Mouse (Mus musculus) kidney, adult 9 months (tissue): ENCODE measurements around the gene Ccl11.

Experiments
- DNase-seq: peaks from one replicate; pipeline ENCODE4 v3.0.0; 2022

Gene Ccl11

DNA sequence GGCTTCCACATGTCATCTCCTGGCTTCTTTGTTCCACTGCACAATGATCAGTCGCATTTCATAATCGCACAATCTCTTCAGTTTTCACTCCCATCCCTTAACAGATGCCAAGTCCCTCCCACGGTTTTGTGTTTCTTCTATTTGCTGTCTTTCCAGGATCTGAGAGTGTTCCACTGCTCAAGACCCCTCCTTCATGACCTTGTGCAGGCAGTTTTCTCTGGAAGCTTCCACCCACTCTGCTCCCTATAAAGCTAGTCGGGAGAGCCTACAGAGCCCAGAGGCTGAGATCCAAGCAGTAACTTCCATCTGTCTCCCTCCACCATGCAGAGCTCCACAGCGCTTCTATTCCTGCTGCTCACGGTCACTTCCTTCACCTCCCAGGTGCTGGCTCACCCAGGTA is at the start of gene Ccl11:
Gene Ccl11, plus strand, starts transcription at position 178 of the 400 bp plus-strand sequence.
- DNase-seq, result no peak

DNA sequence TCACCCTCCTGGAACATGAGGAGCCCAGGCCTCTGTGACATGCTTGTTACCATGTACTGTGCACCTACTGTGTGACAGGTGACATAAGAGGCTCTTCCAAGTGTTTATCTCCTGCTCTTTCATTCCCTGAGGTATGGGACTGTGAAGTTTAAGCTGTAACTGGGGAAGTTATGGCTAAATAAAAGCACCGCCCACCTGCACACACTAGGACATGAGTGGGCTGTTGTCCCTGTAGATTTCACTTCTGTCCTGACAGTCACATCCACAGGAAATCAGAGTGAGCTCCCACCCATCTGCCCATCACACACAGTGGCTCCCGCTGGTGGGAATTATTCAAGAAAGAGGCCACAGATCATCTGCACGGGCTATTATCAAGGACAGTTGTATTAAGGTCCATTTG is 47.5 kb upstream of the Ccl11 start:
- no peak for DNase-seq

DNA sequence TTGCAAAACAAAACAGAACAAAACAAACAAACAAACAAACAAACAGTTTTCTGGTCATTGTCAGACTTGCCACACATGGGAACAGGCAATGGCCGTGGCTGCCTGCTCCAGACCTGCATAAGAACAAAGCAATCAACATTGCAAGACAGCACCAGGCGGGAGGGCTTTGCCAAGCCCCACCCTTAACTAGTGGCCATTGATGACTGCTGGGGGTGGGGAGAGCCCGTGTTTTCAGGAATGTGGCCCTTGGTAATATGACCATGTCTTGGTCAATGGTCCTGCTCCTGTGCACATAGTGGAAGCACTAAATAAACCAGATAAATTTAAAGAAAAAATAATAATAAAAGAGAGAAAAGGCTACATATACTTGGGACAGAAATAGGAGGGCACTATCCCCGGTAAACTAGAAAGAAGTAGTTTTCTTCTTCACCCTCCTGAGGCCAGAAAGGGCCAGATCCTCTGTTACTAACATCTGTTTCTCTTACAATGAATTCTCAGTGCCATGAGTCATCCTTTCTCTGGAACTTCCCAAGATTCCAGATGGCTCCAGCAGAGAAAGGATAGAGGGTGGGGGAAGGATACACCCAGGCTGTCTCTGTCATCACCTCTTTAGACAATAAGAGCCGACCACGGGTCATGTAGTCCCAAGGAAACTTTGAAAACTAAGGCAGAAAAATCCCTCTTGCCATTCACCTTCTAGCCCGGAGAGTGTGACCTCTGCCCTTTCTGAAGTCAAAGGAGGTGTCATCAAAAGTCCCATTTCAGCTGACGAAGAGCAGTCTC is 46.0 kb upstream of the Ccl11 start:
- DNase-seq, result no peak

GRCm38 (mm10) chr11:82013756-82014155 is 43.9 kb upstream of the Ccl11 start:
- DNase-seq, result no peak

GRCm38 (mm10) chr11:82015066-82015465 is 42.6 kb upstream of the Ccl11 start:
- DNase-seq, result no peak

DNA sequence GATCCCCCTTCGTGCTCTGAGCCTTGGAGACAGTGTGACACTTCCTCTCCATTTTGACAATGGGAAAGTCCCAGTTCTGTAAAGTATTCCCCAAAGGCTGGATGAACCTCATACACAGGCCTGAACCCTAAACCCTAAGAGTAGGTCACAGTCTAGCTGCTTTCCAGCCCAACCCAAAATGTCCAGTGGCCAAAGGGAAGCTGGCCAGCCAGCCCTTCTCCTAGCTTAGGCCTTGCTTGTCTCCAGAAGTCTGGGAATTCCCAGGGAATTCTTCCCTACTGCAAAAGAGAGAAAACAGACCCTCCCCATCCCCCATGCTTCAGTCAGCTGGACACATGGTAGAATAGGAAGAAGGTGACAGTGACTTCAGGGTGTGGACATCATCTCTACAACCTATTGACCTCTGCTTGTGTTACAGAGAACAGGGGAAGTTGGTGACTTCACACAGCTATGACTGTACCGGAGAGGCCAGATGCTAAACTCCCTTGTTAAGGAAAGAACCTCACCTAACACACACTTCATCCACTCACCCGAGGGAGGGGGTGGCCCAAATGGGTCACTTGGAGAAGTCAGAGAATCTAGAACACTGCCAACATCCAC is 41.3 kb upstream of the Ccl11 start:
- no peak for DNase-seq

GRCm38 (mm10) chr11:82019389-82019788 is 38.2 kb upstream of the Ccl11 start:
- no peak for DNase-seq

DNA sequence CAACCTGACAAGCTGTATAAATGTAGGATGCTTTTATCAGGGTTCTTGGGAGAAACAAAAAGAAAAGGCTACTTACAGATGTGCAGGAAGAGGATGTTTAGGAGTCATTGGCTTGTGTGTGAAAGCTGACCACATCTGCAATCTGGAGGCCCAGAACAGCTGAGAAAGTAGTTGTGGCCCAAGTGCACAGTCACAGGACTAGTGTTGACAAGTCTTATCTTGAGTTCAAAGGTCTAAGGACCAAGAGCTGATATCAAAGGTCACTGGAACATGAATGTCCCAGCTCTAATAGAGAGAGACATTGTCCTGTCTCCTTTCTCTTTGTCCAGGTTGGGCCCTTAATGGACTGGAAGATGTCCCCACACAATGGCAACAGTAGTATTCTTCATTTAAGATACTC is 37.8 kb upstream of the Ccl11 start:
- DNase-seq, result no peak

GRCm38 (mm10) chr11:82021406-82021805 is 36.2 kb upstream of the Ccl11 start:
- DNase-seq, result no peak

DNA sequence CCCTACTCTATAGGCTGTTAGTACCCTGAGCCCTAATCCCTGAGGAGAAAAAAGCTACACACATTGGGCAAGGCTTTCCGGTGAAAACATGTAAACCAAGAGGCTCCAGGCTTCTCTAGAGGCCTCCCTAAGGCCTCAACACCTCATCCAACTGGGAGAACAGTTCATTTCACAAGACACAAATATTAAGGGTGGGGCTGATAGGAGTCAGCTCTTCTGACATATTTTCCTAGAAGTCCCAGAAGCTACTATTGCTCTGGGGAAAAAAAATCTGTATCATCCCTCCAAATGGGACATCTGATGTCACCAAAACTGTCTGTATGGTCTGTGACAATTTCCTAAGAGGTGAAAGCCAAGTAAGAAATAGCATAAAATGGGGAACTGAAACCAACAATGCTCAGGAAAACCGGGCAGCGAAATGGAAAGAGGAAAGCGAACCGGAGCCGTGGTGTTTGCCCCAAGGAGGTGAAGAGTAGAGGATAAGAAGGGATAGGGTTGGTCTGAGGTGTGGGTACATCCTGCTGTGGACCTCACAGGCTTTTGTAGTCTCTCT is 35.0 kb upstream of the Ccl11 start:
- no peak for DNase-seq

DNA sequence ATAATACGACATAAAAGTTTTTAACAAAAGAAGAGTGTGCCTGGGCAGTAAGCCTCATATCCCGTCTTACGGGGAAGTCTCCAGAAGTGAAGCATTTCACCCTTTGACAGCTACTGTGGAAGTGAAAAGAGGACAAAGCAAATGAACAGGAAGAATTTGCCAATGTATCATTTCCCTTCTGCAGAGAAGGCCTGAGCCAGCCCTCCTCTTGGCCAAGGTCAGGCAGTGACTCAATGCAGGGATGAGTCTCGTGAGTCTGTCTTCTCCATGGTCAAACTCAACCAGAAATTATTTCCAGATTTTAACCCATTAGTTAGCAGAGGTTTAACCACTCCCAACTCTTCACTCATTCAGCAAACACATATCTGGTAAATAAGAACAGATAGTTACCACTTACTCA is 33.9 kb upstream of the Ccl11 start:
- no peak for DNase-seq

DNA sequence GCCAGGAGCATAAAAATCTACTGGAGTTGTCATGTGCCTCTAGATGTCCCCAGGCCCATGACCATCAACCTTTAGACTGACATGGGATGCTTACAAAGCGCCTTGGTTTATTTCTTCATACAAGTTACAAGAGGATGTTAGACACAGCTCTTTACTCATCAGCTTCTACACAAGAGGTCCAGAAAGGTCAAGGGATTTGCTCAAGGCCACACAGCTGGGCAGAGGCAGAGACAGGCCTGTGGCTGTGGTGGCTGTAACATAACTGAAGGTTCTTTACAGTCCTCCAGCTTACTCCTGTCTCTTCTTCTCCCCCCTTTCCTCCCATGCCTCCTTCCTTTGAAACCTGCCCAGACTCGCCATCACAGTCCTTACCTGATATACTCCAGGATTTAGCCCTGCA is 27.5 kb upstream of the Ccl11 start:
- no peak for DNase-seq

DNA sequence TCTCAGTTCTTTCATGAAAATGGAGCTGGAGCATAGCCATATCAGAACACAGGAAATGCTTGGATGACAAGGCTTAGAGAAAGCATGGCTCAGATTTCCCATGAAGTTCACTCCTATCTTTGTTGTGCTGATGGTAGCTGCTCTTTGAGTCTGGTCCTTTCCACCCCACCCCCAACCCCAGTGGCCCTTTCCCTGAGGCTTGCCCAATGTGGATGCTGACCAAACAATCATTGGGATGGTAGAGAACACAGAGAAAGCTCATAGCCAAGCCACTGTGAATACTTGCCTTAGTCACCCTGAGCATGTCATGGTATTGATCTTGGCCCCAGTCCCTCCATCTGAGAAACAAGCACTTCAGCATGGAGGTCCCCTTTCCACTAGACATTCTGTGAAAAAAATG is 25.5 kb upstream of the Ccl11 start:
- DNase-seq, result no peak

- peak; percentile 57 for DNase-seq
Measured at GRCm38 (mm10) chr11:82032678-82033344, 24.8 kb upstream of the Ccl11 start.

DNA sequence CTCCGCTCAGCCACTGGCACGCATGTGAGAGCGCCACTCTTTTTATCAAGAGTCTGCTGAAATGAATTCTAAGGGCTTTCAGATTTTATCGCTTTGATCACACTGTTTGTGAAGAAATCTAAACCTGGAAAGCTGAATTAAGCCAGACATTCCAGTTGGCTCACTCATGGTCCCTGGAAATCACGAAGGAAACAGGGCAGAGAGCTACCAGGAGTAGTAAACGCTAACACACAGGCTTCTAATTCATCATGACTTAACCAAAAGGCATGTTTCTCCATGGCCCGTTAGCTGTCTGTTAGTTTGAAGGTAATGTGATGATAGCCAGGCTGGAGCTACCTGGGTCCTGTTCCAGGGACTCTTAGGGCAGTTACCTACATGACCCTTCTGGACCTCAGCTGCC is 23.2 kb upstream of the Ccl11 start:
- DNase-seq, result no peak

DNA sequence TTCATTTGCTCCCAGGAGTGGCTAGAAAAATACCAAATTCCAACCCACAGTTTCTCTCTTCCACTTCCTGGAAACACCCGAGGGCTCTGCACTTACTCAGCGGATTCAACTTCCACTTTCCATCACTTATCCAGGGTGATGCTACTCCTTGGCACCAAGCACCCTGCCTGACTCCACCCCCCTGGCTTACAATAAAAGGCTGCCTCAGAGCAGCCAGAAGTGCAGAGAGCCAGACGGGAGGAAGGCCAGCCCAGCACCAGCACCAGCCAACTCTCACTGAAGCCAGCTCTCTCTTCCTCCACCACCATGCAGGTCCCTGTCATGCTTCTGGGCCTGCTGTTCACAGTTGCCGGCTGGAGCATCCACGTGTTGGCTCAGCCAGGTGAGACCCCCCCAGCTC is 22.3 kb upstream of the Ccl11 start, which contains the start of gene Ccl2:
Gene Ccl2, plus strand, starts transcription at position 216 of the 400 bp plus-strand sequence.
- DNase-seq, result peak; percentile 64

GRCm38 (mm10) chr11:82035857-82036256 is 21.8 kb upstream of the Ccl11 start:
- DNase-seq, result no peak

DNA sequence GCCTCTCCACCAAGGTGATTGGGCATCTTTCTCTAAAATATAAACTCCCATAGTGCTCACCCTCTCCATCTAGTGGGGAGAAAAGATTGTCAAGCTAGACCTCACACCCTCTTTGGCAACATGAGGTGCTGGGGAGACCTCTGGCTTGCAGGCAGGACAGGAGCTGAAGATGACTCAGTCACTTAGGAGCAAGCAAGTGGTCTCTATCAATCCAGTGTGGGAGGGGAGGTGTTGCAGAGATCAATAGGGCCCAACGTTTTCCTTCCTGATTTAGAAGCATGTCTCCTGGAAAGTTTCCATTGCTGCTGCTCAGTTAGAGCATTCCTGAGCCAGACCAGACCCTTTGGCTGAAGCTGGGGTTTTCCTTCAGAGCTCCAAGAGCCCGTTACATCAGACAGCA is 19.1 kb upstream of the Ccl11 start, which contains the start of gene Gm17268:
Gene Gm17268, minus strand, starts transcription at position 28 of the 400 bp plus-strand sequence.
- no peak for DNase-seq

DNA sequence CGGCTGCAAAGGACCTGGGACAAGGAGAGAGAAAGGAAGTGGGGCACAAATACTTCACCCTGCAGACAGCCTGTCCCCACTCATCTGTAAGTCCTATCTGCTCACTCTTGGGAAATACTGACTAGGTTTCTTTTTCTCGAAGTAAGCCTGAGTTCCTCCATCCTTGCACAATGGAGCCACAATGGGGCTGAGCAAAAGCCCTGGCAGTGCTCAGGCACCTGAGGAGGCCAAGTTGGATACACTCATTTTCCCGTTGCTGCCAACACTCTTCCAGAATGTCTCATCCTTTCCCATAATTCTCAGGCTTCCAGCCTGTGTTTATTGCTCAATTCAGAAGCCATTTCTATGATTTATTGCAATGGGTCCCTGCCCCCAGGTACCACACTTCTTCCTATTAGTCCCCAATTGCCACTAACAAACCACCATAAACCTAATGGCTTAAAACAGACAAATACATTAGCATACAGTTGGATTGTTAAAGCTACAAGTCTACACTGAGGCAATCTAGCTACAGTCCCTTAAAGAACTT is 18.4 kb upstream of the Ccl11 start:
- DNase-seq, result no peak

DNA sequence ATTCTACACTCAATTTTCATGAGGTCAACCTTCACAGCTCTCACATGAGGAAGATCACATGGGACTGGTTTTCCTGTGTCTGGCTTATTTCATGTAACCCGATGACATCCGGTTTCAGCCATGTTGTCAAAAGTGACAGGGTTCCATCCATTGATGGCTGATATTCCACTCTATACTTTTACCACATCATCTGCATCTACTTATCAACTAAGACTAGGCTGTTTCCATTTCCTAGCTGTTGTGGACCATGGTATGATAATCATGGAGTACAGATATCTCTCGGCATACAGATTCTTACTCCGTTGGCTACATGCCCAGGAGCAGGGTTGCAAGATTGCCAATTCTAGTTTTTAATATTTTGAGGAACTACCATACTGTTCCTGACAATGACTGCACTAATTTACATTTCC is 15.9 kb upstream of the Ccl11 start:
- no peak for DNase-seq

DNA sequence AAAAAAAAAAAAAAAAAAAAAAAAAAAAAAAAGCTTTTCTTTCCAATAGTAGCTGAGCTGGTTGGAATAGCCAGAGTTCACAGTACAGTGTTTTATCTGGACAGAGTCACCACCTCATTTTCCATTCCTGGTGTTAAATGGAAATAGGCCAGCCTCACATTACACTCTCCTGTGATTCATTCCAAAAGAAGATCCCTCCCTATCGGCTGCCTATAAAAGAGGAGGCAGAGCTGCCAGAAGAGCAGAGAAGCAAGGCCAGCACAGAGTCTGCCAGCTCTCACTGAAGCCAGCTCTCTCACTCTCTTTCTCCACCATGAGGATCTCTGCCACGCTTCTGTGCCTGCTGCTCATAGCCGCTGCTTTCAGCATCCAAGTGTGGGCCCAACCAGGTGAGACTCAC is 12.2 kb upstream of the Ccl11 start, which contains the start of gene Ccl7:
Gene Ccl7, plus strand, starts transcription at position 242 of the 400 bp plus-strand sequence.
- DNase-seq, result no peak

- DNase-seq, result peak; percentile 49
Measured at GRCm38 (mm10) chr11:82047746-82048415, 9.7 kb upstream of the Ccl11 start.

DNA sequence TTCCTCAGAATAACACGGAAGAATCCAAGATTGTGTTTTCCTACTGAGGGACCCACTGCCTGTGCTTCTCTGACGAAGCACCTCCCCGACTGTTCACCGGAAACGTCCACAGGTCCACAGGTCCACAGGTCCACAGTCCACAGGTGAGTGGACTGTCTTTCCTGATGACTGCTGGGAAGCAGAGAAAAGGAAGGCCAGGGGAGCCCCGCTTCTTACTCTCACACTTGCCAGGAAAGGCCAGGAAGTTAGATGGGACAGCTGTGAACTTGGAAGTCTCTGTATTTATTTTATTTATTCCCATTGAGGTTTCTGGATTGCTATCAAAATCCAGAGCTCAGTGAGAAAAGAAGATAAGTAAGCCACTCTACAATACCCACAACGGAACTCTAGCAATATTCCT is 3.8 kb upstream of the Ccl11 start:
- no peak for DNase-seq
